Mouse (Mus musculus): ENCODE measurements around the gene Tcf12. TPM values are rescaled to one million over a fixed set of nuclear protein-coding genes. Genes with fewer than 3 reads are reported as not detected.
A peak's percentile ranks its signal among the peaks of the same experiment; 100 is the strongest.

The Tcf12 gene
- polyA plus RNA-seq, 1 experiment from 2014 or later, result 47.4 TPM

DNA sequence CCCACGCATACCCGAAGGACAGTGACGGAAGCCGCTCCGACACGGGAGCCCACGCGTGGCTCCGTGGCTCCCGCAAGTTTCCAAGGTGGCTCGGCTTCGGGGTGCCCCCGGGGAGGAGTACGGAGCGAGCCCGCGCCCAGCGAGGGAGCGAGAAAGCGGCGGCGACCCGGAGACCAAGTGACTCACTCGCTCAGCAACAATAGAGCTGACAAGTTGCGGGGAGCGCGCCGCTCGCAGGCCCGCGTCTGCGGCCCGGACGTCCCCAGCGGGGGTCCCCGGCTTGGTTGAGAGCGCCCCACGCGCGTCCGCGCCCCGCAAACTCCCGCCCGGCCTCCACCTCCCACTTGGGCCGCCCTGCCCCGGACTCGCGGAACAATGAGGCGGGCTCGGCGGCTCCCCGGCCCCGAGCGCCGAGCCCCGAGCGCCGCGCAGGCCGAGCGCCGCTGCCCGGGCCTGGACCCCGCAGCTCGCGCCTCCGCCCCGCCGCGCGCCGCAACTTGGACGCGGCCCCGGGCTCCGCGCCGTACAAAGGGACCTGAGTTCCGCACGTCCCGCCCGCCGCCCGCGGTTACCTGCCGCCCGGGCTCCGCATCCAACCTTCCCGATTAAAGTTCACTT is 558 bp downstream of the Tcf12 start:
- Histone ChIP-seq H3K27ac (peak overlapping the region; percentile 97), H3K4me2 (ENCODE audit: low read length) (peak overlapping the region; percentile 89), H3K36me3 (ENCODE audit: insufficient read depth, low read length) (no peaks in the 10 kb centered on the region), H3K9ac (ENCODE audit: low read depth, low read length) (peak overlapping the region; percentile 100), H3K9me3 (replicated peaks; ENCODE audit: low read length) (no peaks in the 10 kb centered on the region), H3K4me1 (replicated peaks; ENCODE audit: insufficient read depth, low read length) (peaks cover 10% of the 10 kb centered on the region; the same call in 1 of the 2 replicates), H3K27me3 (ENCODE audit: insufficient read depth, low read length) (no peaks in the 10 kb centered on the region), H3K4me3 (replicated peaks; ENCODE audit: low read depth, low read length) (peak overlapping the region; percentile 100)
- ATAC-seq (replicated peaks; ENCODE audit: low FRiP score, low read depth) (peak; percentile 73), DNase-seq (ENCODE audit: low spot score) (peak; percentile 70)
- no peak for TF ChIP-seq CTCF (IDR thresholded peaks at IDR 0.05; ENCODE audit: low read depth)
- under 1% methylated on average over 67 of the region's 90 CpGs for WGBS

DNA sequence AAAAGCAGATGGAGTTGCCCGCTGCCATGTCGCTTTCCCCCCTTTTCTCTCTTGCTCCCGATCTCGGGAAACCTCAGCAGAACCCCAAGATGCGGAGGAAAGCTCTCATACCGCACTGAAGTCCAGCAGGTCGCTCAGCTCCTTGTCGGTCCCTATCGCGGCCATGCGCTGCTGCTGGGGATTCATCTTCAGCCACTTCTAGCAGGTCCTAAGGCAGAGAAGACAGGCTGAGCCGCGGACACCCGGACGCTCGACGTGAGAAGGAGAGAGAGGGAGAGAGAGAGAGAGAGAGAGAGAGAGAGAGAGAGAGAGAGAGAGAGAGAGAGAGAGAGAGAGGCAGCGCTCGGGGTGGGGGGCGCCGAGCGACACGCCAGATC is 1.1 kb downstream of the Tcf12 start:
- peaks cover 10% of the 10 kb centered on the region; the same call in 1 of the 2 replicates for H3K4me1 ChIP-seq (replicated peaks; ENCODE audit: insufficient read depth, low read length)
- H3K27me3 ChIP-seq (ENCODE audit: insufficient read depth, low read length), result no peaks in the 10 kb centered on the region

DNA sequence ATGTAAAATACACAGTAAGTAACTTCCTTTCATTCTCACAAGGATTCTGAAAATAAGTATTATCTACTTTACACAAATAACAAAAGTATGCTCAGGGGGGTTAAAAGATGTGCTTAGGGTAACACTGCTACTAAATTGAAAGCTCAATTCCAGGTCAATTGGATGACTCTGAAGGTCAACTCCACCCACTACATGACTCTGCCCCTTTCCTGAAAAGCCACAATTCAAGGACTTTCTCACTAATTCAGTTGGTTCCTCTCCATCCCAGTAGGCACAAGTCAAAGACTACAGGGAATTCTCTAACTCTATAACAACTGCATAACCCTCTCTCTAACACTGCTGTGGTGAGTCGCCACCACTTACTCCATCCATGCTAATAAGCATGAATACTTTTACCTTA is 8.2 kb downstream of the Tcf12 start:
- no peak overlapping the region for H3K4me2 ChIP-seq (ENCODE audit: low read length)
- no peaks in the 10 kb centered on the region for H3K36me3 ChIP-seq (ENCODE audit: insufficient read depth, low read length)
- H3K27ac ChIP-seq, result no peak overlapping the region
- DNase-seq (ENCODE audit: low spot score), result no peak
- H3K9ac ChIP-seq (ENCODE audit: low read depth, low read length), result no peak overlapping the region
- H3K4me1 ChIP-seq (replicated peaks; ENCODE audit: insufficient read depth, low read length), result no peaks in the 10 kb centered on the region
- TF ChIP-seq CTCF (IDR thresholded peaks at IDR 0.05; ENCODE audit: low read depth), result no peak
- WGBS, result 97% methylated on average over 1 of the region's 1 CpGs
- H3K9me3 ChIP-seq (replicated peaks; ENCODE audit: low read length), result no peaks in the 10 kb centered on the region
- no peak overlapping the region for H3K4me3 ChIP-seq (replicated peaks; ENCODE audit: low read depth, low read length)
- no peaks in the 10 kb centered on the region for H3K27me3 ChIP-seq (ENCODE audit: insufficient read depth, low read length)
- no peak for ATAC-seq (replicated peaks; ENCODE audit: low FRiP score, low read depth)

More for the DNA sequence above, 1.1 kb downstream of the Tcf12 start:
- peak overlapping the region; percentile 89 for H3K4me2 ChIP-seq (ENCODE audit: low read length)
- no peaks in the 10 kb centered on the region for H3K36me3 ChIP-seq (ENCODE audit: insufficient read depth, low read length)
- TF ChIP-seq CTCF (IDR thresholded peaks at IDR 0.05; ENCODE audit: low read depth), result no peak
- peak; percentile 68 for DNase-seq (ENCODE audit: low spot score)
- WGBS, result under 1% methylated on average over 20 of the region's 23 CpGs
- peak; percentile 31; the same call in 1 of the 2 replicates for ATAC-seq (replicated peaks; ENCODE audit: low FRiP score, low read depth)
- no peaks in the 10 kb centered on the region for H3K9me3 ChIP-seq (replicated peaks; ENCODE audit: low read length)
- peak overlapping the region; percentile 100 for H3K9ac ChIP-seq (ENCODE audit: low read depth, low read length)
- peak overlapping the region; percentile 100 for H3K4me3 ChIP-seq (replicated peaks; ENCODE audit: low read depth, low read length)
- peak overlapping the region; percentile 97 for H3K27ac ChIP-seq

DNA sequence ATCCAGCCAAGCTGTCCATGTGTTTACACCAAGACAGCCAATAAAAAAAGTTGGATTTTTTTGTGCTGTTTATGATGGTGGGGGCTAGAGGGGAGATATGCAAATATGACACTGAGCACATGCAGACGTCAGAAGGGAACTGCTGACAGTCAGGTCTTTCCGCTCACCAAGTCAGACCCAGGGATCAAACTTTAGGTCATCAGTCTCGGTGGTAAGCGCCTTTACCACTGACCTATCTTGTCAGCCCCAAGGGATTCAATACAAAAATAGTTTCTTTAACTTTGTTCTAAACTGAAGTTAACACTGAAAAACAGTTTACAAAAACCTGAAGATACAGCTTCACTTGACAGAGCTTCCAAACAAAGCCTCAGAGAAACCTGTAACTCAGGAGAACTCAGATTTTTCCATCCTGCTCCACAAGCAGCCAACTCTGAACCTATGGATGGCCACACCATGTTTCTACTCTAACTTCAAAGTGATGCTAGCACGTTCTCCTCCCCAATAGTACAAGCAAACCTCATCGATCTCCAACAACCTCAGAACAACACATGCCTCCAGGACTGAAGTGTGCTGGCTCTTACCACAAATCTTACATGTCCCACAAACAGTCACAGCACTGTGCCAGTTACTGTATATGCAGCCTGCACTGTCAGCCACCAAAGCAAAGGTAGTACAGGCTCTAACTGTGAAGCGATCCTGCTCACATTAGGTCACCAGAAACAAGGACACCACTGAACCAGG is 11.6 kb downstream of the Tcf12 start:
- no peak for DNase-seq (ENCODE audit: low spot score)

DNA sequence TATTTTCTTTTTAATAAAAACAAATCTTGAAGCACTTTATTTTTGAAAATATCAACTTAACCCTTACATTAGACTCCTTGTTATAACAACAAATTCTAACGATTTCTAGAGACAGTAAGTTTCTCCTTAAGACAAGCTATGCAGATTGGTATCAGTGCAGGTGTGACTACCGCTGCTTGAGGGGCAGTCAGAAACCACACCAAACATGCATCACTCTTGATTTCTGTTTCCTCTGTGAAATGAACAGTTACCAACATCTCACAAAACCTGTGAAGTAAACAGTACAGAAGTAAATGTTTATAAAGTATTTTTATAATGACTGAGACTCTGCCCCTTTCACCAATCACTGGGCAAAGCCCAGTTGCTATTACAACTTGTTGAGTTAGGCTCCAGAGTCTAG is 13.6 kb downstream of the Tcf12 start:
- Histone ChIP-seq H3K9ac (ENCODE audit: low read depth, low read length) (no peak overlapping the region), H3K4me3 (replicated peaks; ENCODE audit: low read depth, low read length) (no peak overlapping the region), H3K9me3 (replicated peaks; ENCODE audit: low read length) (no peaks in the 10 kb centered on the region), H3K4me1 (replicated peaks; ENCODE audit: insufficient read depth, low read length) (no peaks in the 10 kb centered on the region), H3K36me3 (ENCODE audit: insufficient read depth, low read length) (no peaks in the 10 kb centered on the region), H3K27ac (no peak overlapping the region), H3K4me2 (ENCODE audit: low read length) (no peak overlapping the region), H3K27me3 (ENCODE audit: insufficient read depth, low read length) (no peaks in the 10 kb centered on the region)
- DNase-seq (ENCODE audit: low spot score), result no peak
- no peak for TF ChIP-seq CTCF (IDR thresholded peaks at IDR 0.05; ENCODE audit: low read depth)
- WGBS, result 84% methylated on average over 2 of the region's 2 CpGs
- no peak for ATAC-seq (replicated peaks; ENCODE audit: low FRiP score, low read depth)

More for the DNA sequence above, 11.6 kb downstream of the Tcf12 start:
- WGBS, result 73% methylated on average over 7 of the region's 7 CpGs
- H3K9me3 ChIP-seq (replicated peaks; ENCODE audit: low read length), result no peaks in the 10 kb centered on the region
- H3K27ac ChIP-seq, result no peak overlapping the region
- H3K27me3 ChIP-seq (ENCODE audit: insufficient read depth, low read length), result no peaks in the 10 kb centered on the region
- ATAC-seq (replicated peaks; ENCODE audit: low FRiP score, low read depth), result no peak
- TF ChIP-seq CTCF (IDR thresholded peaks at IDR 0.05; ENCODE audit: low read depth), result no peak
- H3K36me3 ChIP-seq (ENCODE audit: insufficient read depth, low read length), result no peaks in the 10 kb centered on the region
- H3K9ac ChIP-seq (ENCODE audit: low read depth, low read length), result no peak overlapping the region
- no peak overlapping the region for H3K4me2 ChIP-seq (ENCODE audit: low read length)
- no peaks in the 10 kb centered on the region for H3K4me1 ChIP-seq (replicated peaks; ENCODE audit: insufficient read depth, low read length)
- no peak overlapping the region for H3K4me3 ChIP-seq (replicated peaks; ENCODE audit: low read depth, low read length)

DNA sequence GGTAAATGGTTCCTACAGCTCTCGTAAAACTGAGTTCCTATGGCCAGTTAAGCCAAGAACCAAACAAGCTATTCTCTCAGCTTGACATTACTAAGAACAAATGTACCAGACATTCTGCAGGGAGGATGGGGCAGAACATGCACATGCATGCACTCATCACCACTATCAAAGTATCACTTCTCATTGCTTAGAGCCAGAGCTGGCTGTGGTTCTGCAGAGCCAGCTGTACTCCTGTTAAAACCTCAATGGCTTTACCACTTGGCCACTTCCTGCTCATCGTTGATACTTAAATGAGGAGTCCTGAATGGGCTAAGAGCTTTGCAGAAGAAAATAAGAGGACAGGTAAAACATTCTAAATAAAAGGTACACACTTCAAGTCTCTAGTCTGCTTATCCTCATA is 14.6 kb downstream of the Tcf12 start:
- Histone ChIP-seq H3K27me3 (ENCODE audit: insufficient read depth, low read length) (no peaks in the 10 kb centered on the region), H3K4me3 (replicated peaks; ENCODE audit: low read depth, low read length) (no peak overlapping the region), H3K9me3 (replicated peaks; ENCODE audit: low read length) (no peaks in the 10 kb centered on the region), H3K36me3 (ENCODE audit: insufficient read depth, low read length) (no peaks in the 10 kb centered on the region), H3K27ac (no peak overlapping the region), H3K4me2 (ENCODE audit: low read length) (no peak overlapping the region), H3K4me1 (replicated peaks; ENCODE audit: insufficient read depth, low read length) (no peaks in the 10 kb centered on the region), H3K9ac (ENCODE audit: low read depth, low read length) (no peak overlapping the region)
- DNase-seq (ENCODE audit: low spot score) (no peak), ATAC-seq (replicated peaks; ENCODE audit: low FRiP score, low read depth) (no peak)
- 89% methylated on average over 2 of the region's 2 CpGs for WGBS
- no peak for TF ChIP-seq CTCF (IDR thresholded peaks at IDR 0.05; ENCODE audit: low read depth)

All from kidney, postnatal 0 days (tissue).